Mouse (Mus musculus) forebrain, embryonic 13.5 days (tissue): ENCODE data around the gene Trub1. TPM values are rescaled to one million over a fixed set of nuclear protein-coding genes. Genes with fewer than 3 reads are reported as not detected.
A peak's percentile ranks its signal among the peaks of the same experiment; 100 is the strongest.

Experiments
- ATAC-seq: fragments of 200-750 bp; cut with Nextera tagmentation; 2 replicates; pipeline ENCODE4 v1.8.0; 2017
- H3K27ac ChIP-seq: fragments of 300-500 bp; sonication (generic); 2 replicates; pipeline ENCODE4 v1.5.1; 2015; ENCODE audit warnings: inconsistent platforms, mild to moderate bottlenecking, moderate library complexity
- H3K27me3 ChIP-seq: fragments of 300-500 bp; sonication (generic); 2 replicates; pipeline ENCODE4 v1.6.1; 2015; ENCODE audit warnings: mild to moderate bottlenecking, inconsistent platforms
- H3K36me3 ChIP-seq: fragments of 300-500 bp; sonication (generic); 2 replicates; pipeline ENCODE4 v1.6.1; 2015; ENCODE audit warnings: mild to moderate bottlenecking, inconsistent platforms; ENCODE audit not compliant: poor library complexity, severe bottlenecking
- H3K4me1 ChIP-seq: fragments of 300-500 bp; sonication (generic); 2 replicates; pipeline ENCODE4 v1.6.1; 2015; ENCODE audit warnings: inconsistent platforms
- H3K4me2 ChIP-seq: fragments of 300-500 bp; sonication (generic); 2 replicates; pipeline ENCODE4 v1.6.1; 2015; ENCODE audit warnings: inconsistent platforms, mild to moderate bottlenecking, moderate library complexity
- H3K4me3 ChIP-seq: fragments of 300-500 bp; sonication (generic); 2 replicates; pipeline ENCODE4 v1.5.1; 2015; ENCODE audit warnings: mild to moderate bottlenecking, inconsistent platforms
- H3K9ac ChIP-seq: fragments of 300-500 bp; sonication (generic); 2 replicates; pipeline ENCODE4 v1.6.1; 2015; ENCODE audit warnings: mild to moderate bottlenecking, inconsistent platforms
- H3K9me3 ChIP-seq: fragments of 300-500 bp; sonication (generic); replicated peaks from 2 replicates; pipeline ENCODE4 v1.6.1; 2016; ENCODE audit warnings: inconsistent platforms
- WGBS: fragments of 180-500 bp; shearing (Covaris S2); methylation state at CpG from one replicate; pipeline ENCODE4 v1.1.7; 2015; 5-methylcytosine and 5-hydroxymethylcytosine counted together
- polyA plus RNA-seq: library from polyadenylated mRNA; unstranded; fragments of >200 nt; fragmentation: Nextera tagmentation; extraction: Ambion mirVana; gene quantifications from 2 replicates; pipeline ENCODE4 v1.2.1, GENCODE M21; 2015

The Trub1 gene
- 14.5 and 14.8 TPM in 2 replicates for polyA plus RNA-seq

DNA sequence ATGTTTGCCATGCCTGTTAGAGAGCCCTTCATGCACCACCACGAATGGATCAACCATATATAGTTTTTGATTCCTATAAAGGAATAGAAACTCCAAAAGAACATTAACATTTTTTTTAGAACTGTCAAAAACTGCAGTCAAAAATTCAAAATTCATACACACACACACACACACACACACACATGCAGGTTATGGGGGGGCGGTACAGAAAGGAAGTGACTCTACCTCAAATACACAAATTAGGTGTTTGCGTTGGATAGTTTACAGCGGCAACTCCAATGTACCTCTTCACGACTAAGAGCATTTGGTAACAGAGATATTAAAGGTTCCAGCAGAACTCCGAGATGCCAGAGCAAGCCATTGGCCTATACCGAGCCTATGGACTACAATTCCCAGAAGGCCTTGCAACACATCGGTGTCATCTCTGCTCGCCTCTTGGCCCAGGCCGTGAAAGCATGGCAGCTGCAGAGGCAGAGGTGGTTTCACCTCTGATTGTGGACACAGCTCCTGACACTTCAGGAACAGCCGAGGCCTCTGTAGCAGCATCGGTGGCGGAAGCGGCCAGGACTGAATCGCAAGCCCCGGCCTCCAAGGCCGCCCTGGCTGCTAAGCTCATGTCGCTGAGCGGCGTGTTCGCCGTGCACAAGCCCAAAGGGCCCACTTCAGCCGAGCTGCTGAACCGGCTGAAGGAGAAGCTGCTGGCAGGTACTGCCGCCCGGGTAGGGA lies at the start of gene Trub1:
Trub1 (plus strand) TSS at position 421 of the 726 bp plus-strand sequence.
- no peaks in the 10 kb centered on the region for H3K9me3 ChIP-seq
- no peaks in the 10 kb centered on the region for H3K27me3 ChIP-seq
- H3K4me1 ChIP-seq: peaks cover 24% of the 10 kb centered on the region
- WGBS: 5% methylated on average over 26 of the region's 26 CpGs
- peak within 1 kb of the TSS; percentile 81 for H3K9ac ChIP-seq
- ATAC-seq: peak; percentile 99
- H3K4me2 ChIP-seq: peak within 1 kb of the TSS; percentile 70
- H3K27ac ChIP-seq: peak within 1 kb of the TSS; percentile 55
- peak within 1 kb of the TSS; percentile 79 for H3K4me3 ChIP-seq
- H3K36me3 ChIP-seq: no peaks in the 10 kb centered on the region

DNA sequence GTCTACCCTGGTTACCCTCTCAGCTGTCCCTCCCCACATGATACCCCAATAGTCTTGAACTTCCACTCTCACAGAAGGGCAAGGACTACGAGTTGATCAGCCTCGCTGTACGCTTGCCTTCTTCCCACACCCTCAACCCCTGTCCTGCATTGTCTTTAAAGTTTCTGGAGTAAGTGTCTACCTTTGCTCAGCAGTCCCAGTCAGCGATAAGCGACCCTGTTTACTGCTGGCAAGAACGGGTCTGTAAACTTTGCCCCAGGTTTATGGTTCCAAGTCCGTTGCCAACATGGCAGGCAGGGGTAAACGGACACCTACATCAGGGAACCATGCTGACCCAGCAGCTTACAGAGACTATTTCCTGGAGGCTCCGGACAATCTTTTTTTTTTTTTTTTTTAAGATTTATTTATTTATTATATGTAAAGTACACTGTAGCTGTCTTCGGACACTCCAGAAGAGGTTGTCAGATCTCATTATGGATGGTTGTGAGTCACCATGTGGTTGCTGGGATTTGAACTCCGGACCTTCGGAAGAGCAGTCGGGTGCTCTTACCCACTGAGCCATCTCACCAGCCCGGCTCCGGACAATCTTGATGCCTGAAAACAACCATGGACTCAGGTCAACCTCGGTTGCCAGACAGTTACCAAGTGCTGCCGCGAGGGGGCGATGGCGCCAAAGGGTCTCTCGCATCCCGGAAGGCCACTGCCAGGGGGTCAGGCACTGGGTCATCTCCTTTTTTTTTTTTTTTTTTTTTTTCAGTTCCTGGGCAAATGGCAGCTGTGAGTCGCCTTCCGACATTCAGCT lies 48.8 kb upstream of the Trub1 start:
- ATAC-seq: peak; percentile 33; the same call in 1 of the 2 replicates
- Histone ChIP-seq H3K4me3 (no peak overlapping the region), H3K9ac (no peak overlapping the region), H3K9me3 (no peaks in the 10 kb centered on the region), H3K27me3 (no peaks in the 10 kb centered on the region), H3K4me2 (peak overlapping the region; percentile 37), H3K4me1 (no peaks in the 10 kb centered on the region), H3K27ac (no peak overlapping the region), H3K36me3 (no peaks in the 10 kb centered on the region)
- 13% methylated on average over 24 of the region's 24 CpGs for WGBS

DNA sequence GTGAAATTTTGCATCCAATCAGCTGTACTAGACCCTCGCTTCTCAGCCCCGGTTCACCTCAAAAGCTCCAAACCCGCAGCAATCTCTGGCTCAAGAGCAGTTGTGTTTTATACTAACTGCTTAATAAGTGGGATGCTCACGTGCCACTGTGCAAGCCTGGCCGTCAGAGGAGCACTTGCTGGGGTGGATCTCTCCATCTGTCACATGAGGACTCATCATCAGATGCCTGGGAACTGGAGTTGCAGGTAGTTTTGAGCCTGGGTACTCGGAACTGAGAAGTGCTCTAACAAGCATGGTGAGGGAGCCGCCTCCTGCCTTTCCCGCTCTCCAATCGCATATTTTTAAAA lies 48.2 kb upstream of the Trub1 start:
- Histone ChIP-seq H3K36me3 (no peaks in the 10 kb centered on the region), H3K9ac (no peak overlapping the region), H3K27ac (no peak overlapping the region), H3K4me3 (no peak overlapping the region), H3K27me3 (no peaks in the 10 kb centered on the region), H3K9me3 (no peaks in the 10 kb centered on the region), H3K4me1 (no peaks in the 10 kb centered on the region), H3K4me2 (peak overlapping the region; percentile 37)
- 11% methylated on average over 9 of the region's 9 CpGs for WGBS
- no peak for ATAC-seq

DNA sequence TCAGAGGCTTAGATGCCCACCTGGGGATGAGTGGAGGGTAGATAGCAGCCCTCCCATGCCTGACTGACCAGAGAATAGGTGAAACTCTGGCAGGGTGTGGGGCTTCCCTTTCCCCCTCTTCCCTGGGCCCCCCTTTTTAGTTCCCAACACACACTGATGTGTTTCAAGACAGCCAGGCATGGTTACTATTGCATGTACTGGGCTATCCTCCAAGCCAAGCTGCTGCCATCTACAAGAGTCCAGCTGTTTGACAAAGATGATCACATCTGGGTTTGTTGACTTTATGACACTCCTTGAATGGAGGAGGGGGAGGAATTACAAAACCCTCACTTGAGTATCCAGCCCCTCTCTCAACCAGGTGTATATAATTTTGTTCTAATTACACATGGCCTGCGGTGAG lies 44.8 kb upstream of the Trub1 start:
- Histone ChIP-seq H3K27ac (no peak overlapping the region), H3K27me3 (no peaks in the 10 kb centered on the region), H3K4me2 (no peak overlapping the region), H3K4me3 (no peak overlapping the region), H3K9me3 (no peaks in the 10 kb centered on the region), H3K9ac (no peak overlapping the region), H3K36me3 (no peaks in the 10 kb centered on the region), H3K4me1 (peaks cover 10% of the 10 kb centered on the region)
- WGBS: 97% methylated on average over 1 of the region's 1 CpGs
- ATAC-seq: no peak

DNA sequence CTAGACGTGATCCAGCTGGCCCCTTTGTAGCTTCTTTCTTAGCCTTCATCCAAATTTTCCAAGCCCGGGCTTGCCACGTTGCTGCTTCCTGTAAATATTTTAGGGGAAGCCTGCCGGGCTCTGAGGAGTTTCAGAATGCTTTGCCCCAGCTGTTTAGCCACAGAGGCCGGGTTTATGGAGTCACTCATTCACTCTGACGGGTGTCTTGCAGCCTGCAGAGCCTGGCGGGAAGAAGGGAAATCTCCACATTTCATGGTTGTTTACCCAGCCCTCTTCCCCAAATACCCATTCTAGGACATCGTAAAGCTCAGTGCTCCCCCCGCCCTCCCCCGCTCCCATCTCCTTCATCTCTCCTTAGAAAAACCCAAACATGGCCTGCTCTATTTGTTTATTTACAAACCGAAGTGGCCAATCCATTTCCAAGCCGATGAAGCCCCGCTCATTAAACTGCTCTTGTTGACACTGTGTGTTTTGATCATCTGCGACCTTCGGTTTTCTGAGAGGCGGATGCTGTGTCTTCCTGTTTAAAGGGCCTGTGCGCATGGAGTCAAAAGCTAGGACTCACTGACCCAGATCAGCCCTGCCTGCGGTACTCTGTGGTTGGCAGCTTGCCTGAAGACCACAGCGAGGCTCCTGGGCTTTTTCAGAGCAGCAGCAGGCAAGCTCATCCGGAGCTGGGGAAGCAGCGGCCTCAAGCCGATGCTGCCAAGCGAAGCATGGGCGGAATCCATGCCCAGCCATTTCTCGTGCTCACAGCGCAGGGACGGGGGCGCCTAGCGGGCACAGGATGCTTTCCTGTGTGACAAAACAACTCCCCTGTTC lies 41.1 kb upstream of the Trub1 start:
- H3K27me3 ChIP-seq: no peaks in the 10 kb centered on the region
- peak overlapping the region; percentile 36 for H3K4me2 ChIP-seq
- 48% methylated on average over 29 of the region's 29 CpGs for WGBS
- no peak for ATAC-seq
- no peaks in the 10 kb centered on the region for H3K36me3 ChIP-seq
- H3K4me1 ChIP-seq: peaks cover 10% of the 10 kb centered on the region
- no peak overlapping the region for H3K27ac ChIP-seq
- H3K4me3 ChIP-seq: no peak overlapping the region
- no peak overlapping the region for H3K9ac ChIP-seq
- no peaks in the 10 kb centered on the region for H3K9me3 ChIP-seq

DNA sequence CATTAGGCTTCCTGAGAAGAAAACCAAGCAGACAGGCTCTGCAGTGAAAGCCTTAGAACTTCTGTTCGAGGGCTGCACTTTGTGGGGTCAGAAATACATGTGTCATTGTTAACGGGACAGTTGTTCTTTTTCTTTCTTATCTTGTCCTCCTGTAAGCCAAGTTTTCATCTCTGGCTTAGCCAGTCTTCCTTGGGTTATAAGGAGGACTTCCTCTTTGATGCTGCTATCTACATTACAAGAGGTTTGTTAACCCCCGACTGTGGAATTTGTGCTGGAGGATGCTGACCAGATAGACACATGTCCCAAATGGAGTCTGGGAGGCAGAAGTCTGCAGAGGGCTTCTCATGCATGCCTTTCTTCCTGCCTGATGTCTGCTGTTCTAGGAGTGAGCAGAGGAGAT lies 39.5 kb upstream of the Trub1 start:
- Histone ChIP-seq H3K9ac (no peak overlapping the region), H3K27me3 (no peaks in the 10 kb centered on the region; the same call in 1 of the 2 replicates), H3K36me3 (no peaks in the 10 kb centered on the region), H3K4me2 (no peak overlapping the region), H3K27ac (no peak overlapping the region), H3K9me3 (no peaks in the 10 kb centered on the region), H3K4me1 (peaks cover 10% of the 10 kb centered on the region), H3K4me3 (no peak overlapping the region)
- no peak for ATAC-seq
- WGBS: 92% methylated on average over 3 of the region's 3 CpGs

DNA sequence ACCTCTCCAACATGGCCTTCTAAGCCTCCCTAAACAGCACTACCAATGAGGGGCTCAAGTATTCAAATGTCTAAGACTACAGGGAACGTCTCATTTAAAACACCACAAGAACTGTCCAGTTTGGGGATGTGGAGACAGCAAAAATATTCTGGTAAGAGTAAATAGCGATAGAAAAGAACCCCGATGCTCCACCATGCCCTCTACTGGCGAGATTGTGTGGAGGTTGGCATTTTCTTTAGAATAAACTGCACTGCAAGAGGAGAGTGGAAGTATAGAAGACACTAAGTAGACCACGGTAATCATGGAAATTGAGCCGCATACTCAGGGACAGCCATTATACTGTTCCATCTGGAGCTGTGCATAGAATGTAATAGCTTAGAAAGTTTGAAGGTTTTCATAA lies 38.8 kb upstream of the Trub1 start:
- no peak for ATAC-seq
- 82% methylated on average over 6 of the region's 6 CpGs for WGBS
- no peak overlapping the region for H3K4me2 ChIP-seq

DNA sequence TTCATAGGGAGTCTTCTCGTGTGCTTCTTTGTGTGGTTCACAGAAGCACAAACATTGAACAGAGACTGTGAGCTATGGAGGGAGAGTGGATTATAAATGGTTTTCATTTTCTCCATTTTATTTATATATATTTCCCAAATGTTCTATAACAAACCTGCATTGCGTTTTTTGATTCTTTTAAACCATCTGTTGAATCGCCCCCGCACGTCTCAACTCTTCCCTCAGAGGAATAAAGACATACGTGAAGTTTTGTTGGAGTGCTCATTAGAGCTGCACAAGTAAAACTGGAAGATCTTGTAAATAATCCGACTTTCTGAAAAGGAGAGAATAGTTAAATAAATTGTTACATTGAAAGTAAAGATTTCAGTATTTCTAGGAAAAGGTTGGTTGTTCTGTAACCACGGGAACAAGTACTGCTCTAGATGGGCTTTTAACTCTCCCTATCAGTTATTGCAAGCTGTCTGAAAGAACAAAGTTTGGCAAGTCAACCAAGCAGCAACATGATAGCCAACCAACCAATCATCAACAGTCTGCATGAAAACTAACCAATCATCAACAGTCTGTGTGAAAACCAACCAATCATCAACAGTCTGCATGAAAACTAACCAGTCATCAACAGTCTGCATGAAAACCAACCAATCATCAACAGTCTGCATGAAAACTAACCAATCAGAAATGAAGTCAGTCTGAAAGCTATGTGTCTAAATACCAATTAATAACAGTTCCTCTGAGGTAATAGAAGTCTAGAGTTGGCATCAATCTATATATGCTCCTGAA lies 37.5 kb upstream of the Trub1 start:
- Histone ChIP-seq H3K4me1 (peaks cover 10% of the 10 kb centered on the region), H3K36me3 (no peaks in the 10 kb centered on the region), H3K27me3 (no peaks in the 10 kb centered on the region; the same call in 1 of the 2 replicates), H3K4me2 (no peak overlapping the region), H3K9ac (no peak overlapping the region), H3K4me3 (no peak overlapping the region), H3K27ac (no peak overlapping the region), H3K9me3 (no peaks in the 10 kb centered on the region)
- 92% methylated on average over 8 of the region's 8 CpGs for WGBS
- no peak for ATAC-seq

More for the DNA sequence above, 38.8 kb upstream of the Trub1 start:
- Histone ChIP-seq H3K4me3 (no peak overlapping the region), H3K9me3 (no peaks in the 10 kb centered on the region), H3K36me3 (no peaks in the 10 kb centered on the region), H3K27ac (no peak overlapping the region), H3K4me1 (peaks cover 10% of the 10 kb centered on the region), H3K9ac (no peak overlapping the region), H3K27me3 (no peaks in the 10 kb centered on the region; the same call in 1 of the 2 replicates)

DNA sequence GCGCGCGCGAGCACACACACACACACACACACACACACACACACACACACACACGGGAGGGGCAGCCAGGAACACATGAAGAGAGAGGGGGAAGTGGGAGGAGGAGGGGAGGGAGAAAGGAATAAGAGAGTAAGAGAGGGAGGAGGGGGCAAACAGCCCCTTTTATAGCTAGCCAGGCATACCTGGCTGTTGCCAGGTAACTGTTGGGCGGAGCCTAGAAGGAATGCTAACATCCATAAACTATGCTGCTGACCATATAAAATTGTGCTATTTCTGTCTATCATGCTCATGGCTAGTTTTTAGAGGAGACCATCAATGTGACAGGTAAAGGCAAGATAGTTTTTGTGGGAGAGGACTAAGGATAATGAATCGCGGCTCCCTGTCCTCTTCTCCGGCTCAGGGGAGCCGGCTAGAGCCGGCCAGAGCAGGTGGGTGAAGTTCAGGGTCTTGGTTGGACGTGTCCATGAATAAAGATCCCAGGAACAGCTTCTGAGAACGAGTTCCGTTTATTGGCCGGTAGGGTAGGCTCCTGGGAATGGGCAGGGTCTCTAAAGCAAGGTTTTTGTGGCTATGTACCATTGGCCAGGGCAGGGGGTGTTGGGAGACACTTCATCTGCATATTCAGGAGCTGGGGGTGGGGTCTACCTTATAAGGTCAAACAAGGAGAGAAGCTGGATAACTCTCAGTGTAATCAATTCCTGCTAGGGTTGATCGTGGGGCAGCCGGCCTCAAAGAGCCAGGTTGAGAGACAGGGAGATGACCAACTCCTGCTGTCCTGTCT lies 34.7 kb upstream of the Trub1 start:
- no peaks in the 10 kb centered on the region for H3K9me3 ChIP-seq
- H3K4me3 ChIP-seq: no peak overlapping the region
- no peaks in the 10 kb centered on the region for H3K4me1 ChIP-seq
- H3K36me3 ChIP-seq: no peaks in the 10 kb centered on the region
- H3K27me3 ChIP-seq: no peaks in the 10 kb centered on the region; the same call in 1 of the 2 replicates
- H3K9ac ChIP-seq: no peak overlapping the region
- no peak overlapping the region for H3K27ac ChIP-seq
- WGBS: 24% methylated on average over 16 of the region's 17 CpGs
- peak overlapping the region; percentile 19 for H3K4me2 ChIP-seq
- ATAC-seq: no peak

DNA sequence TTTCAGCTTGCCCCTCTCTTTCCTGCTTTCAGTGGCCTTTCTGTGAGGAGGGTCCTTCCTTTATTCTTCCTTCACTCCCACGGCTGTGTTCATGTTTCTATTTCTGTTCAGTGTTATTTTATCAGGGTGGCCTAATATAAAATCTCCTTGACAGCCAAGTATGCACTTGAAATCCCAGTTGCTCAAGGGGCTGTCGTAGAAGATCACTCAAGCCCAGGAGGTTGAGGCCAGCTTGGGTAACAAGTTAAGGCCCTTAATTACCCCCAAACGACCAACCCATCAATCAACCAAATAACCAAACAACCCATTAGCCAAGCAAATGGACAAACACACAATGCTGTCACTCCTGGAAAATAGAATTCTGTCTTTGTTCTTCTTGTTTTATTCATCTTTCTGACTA lies 29.3 kb upstream of the Trub1 start:
- Histone ChIP-seq H3K9ac (no peak overlapping the region), H3K36me3 (no peaks in the 10 kb centered on the region), H3K4me3 (no peak overlapping the region), H3K27me3 (no peaks in the 10 kb centered on the region), H3K9me3 (no peaks in the 10 kb centered on the region), H3K4me2 (no peak overlapping the region), H3K27ac (no peak overlapping the region), H3K4me1 (0 out of 2 replicates have a peak, but pooled peaks cover 6% of the 10 kb centered on the region)
- 31% methylated on average over 3 of the region's 3 CpGs for WGBS
- no peak for ATAC-seq

DNA sequence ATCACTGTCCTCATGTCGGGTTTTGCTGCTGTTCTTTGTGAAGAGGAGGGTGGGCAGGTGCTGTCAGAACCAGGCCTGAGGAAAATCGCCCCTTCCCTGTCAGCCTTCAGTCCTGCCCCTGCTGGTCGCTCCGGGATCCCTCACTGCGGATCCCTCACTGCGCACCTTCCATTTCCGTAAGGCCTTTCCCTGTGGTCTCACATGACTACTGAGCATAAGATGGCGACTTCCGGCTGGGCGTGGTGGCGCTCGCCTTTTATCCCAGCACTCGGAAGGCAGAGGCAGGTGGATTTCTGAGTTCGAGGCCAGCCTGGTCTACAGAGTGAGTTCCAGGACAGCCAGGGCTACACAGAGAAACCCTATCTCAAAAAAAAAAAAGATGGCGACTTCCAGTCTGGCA lies 27.4 kb upstream of the Trub1 start:
- no peak overlapping the region for H3K27ac ChIP-seq
- 0 out of 2 replicates have a peak, but pooled peaks cover 6% of the 10 kb centered on the region for H3K4me1 ChIP-seq
- no peaks in the 10 kb centered on the region for H3K36me3 ChIP-seq
- WGBS: 94% methylated on average over 15 of the region's 15 CpGs
- no peak overlapping the region for H3K4me2 ChIP-seq
- no peak overlapping the region for H3K4me3 ChIP-seq
- no peak overlapping the region for H3K9ac ChIP-seq
- ATAC-seq: no peak
- H3K27me3 ChIP-seq: no peaks in the 10 kb centered on the region
- H3K9me3 ChIP-seq: no peaks in the 10 kb centered on the region
